Mouse (Mus musculus): Measurements from ENCODE around the gene Gm11733. TPM values are rescaled to one million over a fixed set of nuclear protein-coding genes. Genes with fewer than 3 reads are reported as not detected.

The Gm11733 gene
- polyA plus RNA-seq, 1 experiment, result not detected

Other genes with a start within 250 kb of the Gm11733 start
- 3.6 and 4.2 TPM in 2 replicates for gene Tnrc6c, start 169.9 kb downstream of the Gm11733 start, polyA plus RNA-seq (2012; ENCODE audit: insufficient read depth, insufficient read length, missing spikeins)

Measured in brown adipose tissue, adult 24 weeks (tissue).